Mouse (Mus musculus): ENCODE measurements around the gene Rbfox2.
"Not testable (repeated sequence)": the region's sequence is repeated elsewhere in the genome, so short reads cannot be mapped to it uniquely, and the experiment has no call there.

The Rbfox2 gene

DNA sequence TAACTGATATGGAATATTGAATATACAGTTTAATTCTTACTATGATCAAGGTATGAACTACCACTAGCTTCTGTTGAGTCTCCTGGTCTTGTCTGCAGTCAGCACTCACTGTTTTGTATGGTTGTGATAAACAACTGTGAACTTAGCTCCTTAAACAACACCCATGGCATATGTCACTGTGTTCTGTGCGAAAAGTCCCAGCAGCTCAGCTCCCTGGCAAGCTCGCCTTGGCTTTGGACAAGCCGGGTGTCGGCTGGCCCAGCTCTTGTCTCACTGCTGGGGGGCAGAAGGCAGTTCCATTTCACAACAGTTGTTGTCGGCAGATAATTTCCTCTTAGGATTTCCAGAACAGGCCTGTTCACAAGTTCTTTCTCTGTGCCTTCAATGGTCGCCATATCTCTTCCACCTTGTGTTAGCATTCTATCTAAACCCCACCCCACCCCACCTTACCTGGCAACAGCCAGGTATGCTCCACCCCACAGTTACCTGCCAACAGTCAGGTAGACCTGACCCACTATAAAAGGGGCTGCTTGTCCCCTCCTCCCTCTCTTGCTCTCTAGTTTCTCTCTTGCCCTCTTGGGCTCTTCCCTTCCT is 241.4 kb downstream of the Rbfox2 start:
- no peak for DNase-seq (ENCODE audit: low spot score)

DNA sequence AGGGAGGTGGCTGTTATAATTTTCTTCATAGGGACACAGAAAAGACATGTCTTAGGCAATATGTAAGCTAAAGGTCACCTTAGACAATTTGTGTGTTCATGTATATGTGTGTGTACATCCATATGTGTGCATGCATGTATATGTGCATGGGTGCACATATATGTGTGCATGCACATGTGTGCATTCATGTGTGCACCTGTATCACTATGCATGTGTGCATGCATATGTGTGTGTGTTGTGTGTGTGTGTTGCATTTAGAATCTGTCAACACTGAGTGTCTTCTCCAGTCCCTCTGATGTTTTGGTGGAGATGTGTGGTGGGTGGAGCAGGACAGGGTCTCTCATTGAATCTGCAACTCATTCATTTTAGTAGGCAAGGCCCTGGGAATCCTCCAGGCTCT is 244.1 kb downstream of the Rbfox2 start:
- DNase-seq (ENCODE audit: low spot score): no peak

DNA sequence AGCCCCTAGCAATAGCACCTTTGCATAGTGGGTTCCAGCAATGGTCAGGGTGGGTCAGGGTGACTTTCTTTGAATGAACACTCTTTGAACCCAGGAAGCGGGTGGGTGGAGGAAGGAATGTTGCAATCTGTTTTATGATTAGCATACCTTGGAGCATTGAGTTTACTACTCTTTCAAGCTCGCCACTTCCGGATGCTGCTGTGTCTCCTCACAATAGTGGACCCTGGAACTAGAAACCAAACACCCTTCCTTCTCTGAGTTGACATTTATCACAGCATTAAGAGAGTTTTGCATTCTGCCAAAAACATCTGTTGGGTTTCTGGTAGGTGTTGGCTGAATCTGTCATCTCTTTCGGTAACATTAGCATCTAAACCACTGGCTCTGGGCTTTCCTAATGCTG is 247.4 kb downstream of the Rbfox2 start:
- DNase-seq (ENCODE audit: low spot score): not testable (repeated sequence)

DNA sequence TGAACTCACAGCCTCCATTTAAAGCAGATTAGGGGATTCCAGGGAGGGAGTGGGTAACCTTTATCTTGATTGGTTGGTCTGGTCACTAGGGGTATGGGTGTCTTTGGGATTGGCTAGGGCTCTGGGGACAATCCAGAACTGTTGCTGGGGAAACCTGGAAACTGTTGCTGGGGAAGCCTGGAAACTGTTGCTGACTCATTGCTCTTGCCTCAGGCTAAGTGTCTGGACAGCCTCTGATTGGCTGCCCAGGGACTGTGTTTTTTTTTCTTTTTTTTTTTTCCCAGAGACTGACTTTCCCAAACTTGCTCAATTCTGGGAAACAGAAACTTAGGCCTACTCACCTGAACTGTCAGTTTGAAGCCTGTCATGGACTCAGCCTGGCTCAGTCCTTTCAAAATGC is 248.2 kb downstream of the Rbfox2 start:
- DNase-seq (ENCODE audit: low spot score): no peak

DNA sequence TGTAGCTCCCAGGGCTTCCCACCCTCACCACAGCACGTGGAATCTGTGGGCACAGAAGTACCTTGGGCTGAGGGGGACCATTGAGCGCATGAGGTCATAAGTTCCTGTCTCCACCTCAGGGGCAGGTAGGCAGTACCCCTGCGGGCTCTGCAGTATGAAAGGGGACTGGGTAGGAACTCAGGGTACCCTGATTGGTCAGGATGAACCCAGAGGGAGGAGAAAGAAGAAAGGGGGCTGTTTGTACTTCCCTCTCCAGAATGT is 250.1 kb downstream of the Rbfox2 start:
- no peak for DNase-seq (ENCODE audit: low spot score)

DNA sequence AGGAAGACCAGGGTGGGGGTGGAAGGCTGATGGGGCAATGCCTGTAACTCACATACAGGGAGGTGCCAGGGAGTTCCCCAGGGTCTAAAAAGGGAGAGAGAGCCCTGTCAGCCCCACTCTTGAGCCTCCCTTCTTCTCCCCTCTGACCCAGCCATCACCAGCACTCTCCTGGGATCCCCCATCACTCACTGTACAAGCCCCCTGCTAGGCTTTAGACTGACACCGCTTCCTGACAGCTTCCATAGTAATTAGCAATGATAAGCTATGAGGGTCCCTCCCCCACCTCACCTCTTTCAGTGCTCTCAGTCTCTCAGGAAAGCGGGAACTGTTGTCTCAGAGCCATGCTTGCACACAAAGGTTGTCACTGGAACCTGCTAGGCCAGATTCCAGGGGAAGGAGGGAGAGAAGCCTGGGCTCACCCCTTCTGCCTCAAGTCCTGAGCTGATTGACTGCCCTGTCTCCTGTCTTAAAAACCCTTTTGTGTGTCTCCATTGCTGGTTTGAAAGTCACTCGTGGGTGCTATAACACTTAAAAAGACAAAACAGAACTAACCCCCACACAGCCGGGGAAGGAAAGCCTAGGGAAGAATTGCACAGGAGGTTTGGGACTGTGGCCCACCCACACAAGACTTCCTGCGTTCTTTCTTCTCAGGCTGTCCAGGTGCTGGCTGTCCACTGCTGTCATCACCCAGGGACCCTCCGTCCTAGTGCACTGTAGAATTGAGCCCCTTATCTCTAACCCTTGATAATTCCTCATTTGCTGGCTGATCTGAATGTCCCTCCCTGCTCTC is 250.6 kb downstream of the Rbfox2 start:
- no peak for DNase-seq (ENCODE audit: low spot score)

DNA sequence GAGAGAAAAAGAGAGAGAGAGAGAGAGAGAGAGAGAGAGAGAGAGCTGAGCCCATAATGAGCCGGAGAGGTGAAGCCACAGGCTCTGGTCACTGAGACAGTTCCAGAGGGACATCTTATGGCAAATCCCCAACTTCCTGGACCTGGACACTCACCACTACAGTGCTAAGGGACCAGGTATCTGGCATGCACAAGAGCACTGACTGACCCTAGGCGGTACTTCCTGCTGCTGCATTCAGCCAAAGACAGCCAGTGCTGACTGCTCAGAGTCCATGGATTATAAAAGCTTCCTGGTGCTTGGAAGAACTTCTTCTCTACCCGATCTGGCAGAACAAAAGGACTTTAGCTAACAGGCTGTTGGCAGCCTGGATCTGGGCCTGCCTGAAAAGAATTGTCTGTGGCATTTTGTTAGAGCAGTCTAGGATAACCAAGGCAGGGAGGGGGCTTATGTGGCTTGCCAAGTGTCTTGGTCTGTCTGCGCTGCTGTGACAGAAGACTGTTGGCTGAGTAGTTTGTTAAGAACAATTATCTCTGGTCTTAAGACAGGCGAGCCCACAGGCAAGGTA is 252.1 kb downstream of the Rbfox2 start:
- DNase-seq (ENCODE audit: low spot score): no peak

DNA sequence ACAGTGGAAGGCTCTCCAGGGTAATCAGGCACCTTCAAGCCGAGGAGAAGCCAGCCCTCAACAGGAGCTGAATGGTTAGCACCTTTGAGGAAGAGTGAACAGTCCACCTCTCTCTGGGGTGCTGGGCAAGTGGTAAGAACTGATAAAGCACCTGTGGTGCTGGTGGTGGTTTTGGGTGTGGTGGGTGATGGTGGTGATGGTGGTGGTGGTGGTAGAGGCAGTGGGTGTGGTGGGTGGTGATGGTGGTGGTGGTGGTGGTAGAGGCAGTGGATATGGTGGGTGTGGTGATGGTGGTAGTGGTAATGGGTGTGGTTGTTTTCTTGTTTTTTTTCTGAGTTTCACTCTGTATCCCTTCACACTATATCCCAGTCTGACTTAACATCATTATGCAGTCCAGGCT is 253.8 kb downstream of the Rbfox2 start:
- no peak for DNase-seq (ENCODE audit: low spot score)

DNA sequence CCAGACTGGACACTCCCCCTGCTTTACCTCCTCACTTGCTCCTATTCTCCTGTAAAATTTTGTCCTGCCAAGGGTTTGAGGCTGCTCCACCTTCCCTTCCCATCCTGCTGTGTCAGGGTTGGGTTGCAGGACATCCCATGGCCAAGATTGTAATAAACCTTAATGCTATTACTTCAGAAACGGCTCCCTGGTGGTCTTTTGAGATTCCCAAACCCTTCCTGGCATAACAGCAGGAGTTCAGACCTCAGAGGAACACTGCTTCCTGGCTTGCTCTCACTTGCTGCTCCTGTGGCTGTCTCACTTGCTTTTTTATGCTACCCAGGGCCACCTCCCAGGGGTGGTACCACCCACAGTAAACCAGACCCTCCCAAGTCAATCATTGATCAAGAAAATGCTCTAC is 254.6 kb downstream of the Rbfox2 start:
- no peak for DNase-seq (ENCODE audit: low spot score)

DNA sequence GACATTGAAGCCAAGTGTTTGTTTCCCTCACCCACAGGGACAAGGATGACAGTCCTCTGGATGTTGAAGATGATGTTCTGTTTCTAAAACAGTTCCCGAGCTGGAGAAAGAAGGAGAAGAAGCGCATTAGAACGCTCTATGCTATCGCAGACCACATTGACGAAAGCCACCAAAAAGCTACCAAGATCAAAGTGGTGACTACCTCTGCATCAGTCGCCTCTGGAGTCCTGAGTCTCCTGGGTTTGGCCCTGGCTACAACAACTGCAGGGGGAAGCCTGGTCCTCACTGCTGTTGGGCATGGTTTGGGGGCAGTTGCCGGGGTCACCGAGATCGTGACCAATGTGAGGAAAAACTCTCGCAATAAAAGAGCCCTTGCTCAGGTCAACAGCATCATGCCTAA is 256.2 kb downstream of the Rbfox2 start, which contains the start of gene Mb:
Gene Mb (minus strand): TSS at position 101 of the 400 bp plus-strand sequence.
- DNase-seq (ENCODE audit: low spot score): no peak

DNA sequence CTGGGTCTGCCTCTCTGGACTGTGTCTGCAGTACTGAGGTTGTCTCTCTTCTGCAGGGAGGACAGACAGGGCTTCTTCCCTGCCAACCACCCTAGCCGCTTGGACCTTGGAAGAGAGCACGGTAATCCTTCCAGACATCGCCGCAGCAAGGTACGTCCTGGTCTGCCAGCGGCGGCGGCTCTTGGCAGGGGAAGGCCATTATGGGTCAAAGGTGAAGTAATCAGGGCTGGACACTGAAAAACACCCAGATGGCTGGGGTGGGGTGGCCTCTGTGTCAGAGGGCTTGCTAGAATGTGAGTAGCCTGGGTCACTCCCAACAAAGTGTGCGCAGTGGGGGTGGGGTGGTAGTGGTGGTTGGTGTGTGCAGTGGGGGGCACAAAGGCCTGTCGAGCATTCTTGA is 261.2 kb downstream of the Rbfox2 start:
- DNase-seq (ENCODE audit: low spot score): no peak

DNA sequence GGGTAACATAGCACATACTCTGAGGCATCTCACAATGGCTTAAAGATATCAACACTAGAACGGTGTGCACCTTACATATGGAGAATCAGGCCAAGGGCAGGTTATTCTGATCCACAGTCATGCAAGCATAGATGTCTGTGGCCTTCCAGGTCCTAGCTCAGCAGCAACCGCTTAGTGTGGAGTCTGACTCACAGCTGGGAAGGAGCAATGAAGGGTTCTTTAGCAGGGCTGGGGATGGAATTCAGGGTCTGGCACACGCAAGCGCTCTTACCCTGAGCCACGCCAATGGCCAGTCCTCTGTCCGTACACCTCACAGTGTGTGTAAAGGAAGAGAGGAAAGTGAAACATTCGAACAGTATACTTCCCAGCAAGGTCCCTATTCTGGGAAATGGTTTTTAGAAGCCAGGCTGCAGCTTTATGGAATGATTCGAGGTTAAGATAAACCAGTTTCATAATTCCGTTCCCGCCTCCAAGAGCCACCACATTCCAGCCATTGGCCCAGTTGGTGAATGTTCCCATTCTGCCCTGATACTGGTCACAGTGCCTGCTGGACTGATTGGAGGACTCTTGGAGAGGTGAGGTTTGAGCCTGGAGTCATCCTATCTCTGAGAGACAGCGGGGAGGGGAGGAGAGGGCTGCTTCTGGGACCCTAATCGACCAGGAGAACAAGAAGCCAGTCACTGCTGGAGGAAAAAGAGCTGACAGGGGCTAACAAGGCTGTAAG is 262.0 kb downstream of the Rbfox2 start, which contains the start of gene Apol6:
Gene Apol6 (plus strand): TSS at position 133 of the 724 bp plus-strand sequence.
- no peak for DNase-seq (ENCODE audit: low spot score)

DNA sequence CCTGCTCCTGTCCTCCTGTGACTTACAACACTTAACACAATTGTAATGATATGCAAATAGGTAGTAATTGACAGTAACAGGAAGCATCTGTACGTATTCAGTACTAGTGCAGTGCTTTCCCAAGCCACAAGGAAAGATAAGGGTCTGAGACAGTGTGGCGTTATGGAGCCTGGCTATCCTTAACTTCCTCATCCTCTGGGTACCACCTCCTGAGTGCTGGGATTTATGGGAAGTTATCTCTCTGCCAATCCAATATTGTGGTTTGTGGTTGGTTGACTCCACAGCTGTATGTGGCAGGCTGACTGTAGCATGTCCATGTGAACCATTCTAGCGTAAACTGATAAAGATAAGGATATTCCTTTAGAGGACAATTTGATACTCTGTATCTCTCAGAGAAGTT is 266.0 kb downstream of the Rbfox2 start:
- DNase-seq (ENCODE audit: low spot score): no peak

DNA sequence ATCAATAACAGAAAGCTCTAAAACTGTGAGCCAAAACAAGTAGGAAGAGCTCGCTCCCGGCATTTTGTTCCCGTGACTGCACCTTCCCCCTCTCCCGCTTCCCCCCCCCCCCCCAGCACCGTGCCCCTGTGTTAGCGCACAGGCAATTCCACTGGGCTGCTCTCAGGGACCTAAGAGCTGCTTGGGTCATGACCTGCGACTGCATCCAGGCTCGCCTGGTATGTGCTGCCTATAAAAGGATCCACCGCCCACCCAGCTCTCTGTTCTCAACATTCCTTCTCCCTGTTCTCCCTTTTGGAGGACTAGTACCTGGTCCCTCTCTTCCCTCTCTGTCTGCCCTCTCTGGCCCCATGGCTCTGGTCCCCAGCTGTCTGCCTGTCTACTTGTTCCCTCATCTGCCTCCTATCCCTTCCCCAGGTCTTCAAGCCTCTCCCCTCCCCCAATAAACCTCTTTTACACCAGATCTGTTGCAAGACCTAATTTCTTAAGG is 267.5 kb downstream of the Rbfox2 start:
- DNase-seq (ENCODE audit: low spot score): no peak

DNA sequence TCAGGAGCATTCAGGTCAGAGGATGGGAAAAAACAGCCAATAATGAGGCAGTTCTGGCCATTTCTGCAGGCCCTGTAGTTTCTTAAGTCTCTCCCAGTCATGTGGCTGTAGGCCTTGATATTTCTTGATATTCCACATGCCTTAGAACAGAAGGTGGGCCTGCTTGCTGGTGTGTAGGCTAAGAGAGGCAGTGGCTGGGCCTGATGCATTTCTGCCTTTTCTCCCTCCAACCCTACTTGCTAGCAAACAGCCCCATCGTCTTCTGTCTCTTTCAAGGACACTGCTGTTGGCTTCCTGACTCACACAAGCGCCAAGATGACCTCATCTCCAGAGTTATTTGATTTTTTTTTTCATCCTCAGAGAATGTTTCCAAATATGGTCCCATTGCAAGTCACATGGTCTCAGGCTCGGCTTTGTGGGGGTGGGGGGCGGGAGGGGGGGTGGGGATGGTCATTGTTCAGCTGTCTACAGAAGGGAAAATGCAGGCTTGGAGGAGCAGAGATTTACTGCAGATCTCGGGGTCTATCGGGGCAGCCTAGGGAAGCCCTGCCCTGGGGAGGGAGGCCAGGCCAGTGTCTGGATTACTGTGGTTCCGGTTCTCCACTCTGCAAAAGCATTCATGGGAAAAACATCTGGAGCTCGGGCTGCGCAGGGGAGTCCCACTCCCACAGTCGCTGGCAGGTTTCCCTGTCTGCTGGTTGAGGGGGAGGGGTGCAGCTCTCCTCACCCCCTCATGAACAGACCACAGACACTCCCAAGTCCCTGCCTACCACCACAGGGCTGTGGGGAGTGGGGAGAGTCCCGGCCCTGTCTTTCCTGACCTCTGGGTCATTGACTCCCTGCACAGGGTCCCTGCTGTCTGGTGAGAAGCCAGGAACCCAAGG is 269.3 kb downstream of the Rbfox2 start:
- DNase-seq (ENCODE audit: low spot score): peak; percentile 63

DNA sequence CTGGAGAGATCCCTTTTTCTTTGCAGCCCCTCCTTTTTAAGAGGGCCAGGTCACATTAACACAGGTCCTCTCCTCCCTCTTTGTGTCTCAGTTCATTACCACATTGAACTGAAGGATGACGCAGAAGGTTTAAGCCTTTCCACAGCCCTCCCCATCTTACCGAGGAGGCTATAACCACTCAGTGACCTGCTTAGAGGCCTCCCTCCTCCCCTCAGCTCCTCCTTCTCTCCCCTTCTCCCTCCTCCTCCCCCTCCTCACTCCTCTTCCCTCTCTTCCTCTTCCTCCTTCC is 269.9 kb downstream of the Rbfox2 start:
- DNase-seq (ENCODE audit: low spot score): no peak

DNA sequence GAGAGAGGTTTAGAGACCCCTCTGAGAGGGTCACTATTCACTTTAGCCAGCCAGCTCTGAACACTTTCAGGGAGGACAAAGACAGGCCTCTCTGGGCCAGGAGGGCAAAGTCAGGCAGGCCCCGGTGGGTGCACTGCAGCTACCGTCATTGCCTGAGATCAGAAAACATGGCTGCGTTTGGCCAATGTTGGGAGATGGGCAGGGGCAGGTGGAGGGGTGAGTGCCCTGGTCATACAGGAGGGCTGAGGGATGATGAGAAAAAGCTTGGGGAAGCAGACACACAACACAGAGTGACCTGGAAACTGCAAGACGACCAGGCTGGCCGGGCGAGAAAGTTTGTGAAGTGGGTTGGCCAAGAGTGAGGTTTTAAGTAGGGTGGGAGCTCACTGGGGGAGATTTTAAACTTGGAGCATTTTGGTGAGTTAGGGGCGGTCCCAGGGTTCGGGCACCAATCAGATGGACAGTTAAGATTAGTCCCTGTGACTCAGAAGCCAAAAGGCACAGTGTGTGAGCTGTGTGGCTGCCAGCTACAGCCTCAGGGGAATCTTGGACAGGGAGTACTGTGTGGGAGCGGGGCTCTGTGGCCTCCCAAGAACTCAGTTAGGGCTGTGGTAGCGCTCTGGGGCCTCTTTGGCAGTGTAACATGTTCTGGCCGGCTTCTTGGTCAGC is 270.4 kb downstream of the Rbfox2 start:
- DNase-seq (ENCODE audit: low spot score): peak; percentile 70

DNA sequence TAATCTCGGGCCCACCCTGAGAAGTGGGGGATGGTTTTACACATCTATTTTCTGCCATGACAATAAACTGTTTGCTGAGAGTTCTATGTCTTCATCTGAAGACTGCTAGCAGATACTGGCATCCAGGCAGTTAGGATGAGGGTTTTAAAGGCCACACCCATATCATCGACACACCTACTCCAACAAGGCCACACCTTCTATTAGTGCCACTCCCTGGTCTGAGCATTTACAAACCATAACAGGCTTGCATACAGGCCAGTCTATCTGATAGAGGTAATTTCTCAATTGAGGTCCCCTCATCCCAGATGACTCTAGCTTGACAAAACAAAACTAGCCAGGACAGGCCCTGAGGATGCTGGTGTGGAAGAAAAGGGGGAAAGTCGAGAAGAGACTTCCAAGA is 271.2 kb downstream of the Rbfox2 start:
- DNase-seq (ENCODE audit: low spot score): no peak

DNA sequence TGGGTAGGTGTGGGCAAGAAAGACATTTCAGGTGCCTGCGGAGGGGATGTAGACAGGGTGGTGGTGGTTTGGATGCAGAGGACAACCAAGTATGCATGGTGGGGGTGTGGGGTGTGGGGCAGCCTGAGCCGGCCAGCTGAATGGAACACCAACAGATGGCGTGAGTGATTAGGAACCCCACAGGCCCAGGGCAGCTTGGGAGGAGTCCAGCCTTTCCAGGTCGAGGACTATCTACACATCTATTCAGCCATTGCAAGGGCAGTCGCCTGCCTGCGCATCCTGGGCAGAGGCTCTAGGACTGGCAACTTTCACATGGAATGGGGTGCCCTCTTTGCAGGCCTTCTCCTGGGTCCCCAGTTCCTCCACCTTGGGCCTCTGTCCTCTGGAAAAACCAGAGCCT is 272.3 kb downstream of the Rbfox2 start:
- no peak for DNase-seq (ENCODE audit: low spot score)

DNA sequence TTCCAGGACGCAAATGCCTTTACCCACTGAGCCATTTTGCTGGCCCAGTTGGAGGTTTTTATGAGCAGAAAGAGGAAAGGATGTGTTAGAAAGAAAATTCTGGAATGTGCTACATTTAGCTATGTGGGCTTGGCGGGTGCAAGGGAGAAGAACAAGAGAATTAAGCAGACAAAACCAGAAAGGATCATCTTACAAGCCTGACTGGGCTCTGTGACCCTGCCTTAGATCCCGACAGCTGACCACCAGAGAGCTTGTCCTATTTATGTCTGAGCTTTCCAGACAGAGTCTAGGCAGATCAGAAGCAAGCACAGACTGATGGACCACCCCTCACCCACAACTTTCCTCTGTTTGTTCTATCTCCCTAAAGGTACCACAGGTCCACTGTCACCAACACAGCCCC is 275.5 kb downstream of the Rbfox2 start:
- DNase-seq (ENCODE audit: low spot score): no peak

DNA sequence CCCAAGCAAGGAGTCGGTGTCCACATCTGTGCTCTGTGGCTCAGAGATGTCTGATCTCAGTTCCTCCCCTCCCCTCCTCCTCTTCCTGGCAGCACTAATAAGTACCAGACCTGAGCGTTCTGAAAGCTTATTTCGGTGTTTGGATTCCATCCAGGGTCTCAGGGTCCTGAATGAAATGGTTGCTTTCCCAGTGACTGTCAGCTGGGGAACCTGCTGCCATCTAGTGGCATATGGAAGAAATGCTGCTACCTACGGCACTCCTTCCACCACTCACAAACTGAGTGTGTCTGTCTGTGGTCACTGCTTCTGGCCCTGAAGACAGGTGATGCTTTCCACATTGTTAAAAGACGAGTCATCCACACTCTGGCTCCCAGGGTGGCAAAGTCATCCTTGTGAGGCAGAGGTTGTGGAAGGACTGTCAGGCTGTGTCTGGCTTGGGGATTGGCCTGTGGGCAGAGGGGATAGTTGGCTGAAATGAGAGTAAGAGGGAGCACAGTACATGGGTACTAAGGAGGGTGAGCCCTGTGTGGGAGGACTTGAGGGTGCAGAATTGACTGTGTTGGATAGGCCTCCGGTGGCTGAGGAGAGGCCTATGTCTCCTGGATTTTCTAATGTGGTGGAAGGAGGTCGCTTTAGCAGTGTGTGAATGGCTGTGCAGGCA is 277.3 kb downstream of the Rbfox2 start:
- DNase-seq (ENCODE audit: low spot score): peak; percentile 43
